ENCODE assay signal across 23 mouse cellular contexts in genomic region chr6:80094909-80095308, GRCm38 (mm10).
DNase-seq lines count a peak whose midpoint lies in the region; ATAC-seq and TF ChIP-seq lines count a peak whose summit lies in the region.
"Had no signal": no experiment of that assay in that cellular context is flagged by ENCODE, and none has a peak within 500 bp of the region (broad histone marks: within the 10 kb centered on the region; RNA-seq: fewer than 3 reads in every experiment).

No protein-coding gene starts in this region.

- H3K27me3 ChIP-seq in midbrain, postnatal 0 days (ENCODE audit: insufficient read depth, low read length): no peaks in the 10 kb centered on the region
- no peaks in the 10 kb centered on the region for H3K27me3 ChIP-seq in midbrain, embryonic 13.5 days
- H3K27me3 ChIP-seq: CH12.LX; forebrain, embryonic 15.5 days; heart, embryonic 12.5 days; heart, embryonic 15.5 days; Patski had no signal

- WGBS in midbrain, postnatal 0 days: 79% methylated on average over 4 of the region's 4 CpGs
- WGBS in midbrain, embryonic 13.5 days: 80% methylated on average over 4 of the region's 4 CpGs

- no peaks in the 10 kb centered on the region for H3K9me3 ChIP-seq in midbrain, postnatal 0 days (ENCODE audit: low read length)
- no peaks in the 10 kb centered on the region for H3K9me3 ChIP-seq in midbrain, embryonic 13.5 days
- H3K9me3 ChIP-seq: forebrain, embryonic 10.5 days; forebrain, embryonic 15.5 days; heart, embryonic 12.5 days; heart, embryonic 15.5 days had no signal

- no peaks in the 10 kb centered on the region for H3K36me3 ChIP-seq in midbrain, postnatal 0 days (ENCODE audit: insufficient read depth, low read length)
- no peaks in the 10 kb centered on the region for H3K36me3 ChIP-seq in midbrain, embryonic 13.5 days
- H3K36me3 ChIP-seq: forebrain, embryonic 10.5 days; forebrain, embryonic 15.5 days; G1E; heart, embryonic 12.5 days; heart, embryonic 15.5 days had no signal

- H3K27ac ChIP-seq in midbrain, postnatal 0 days (ENCODE audit: low read depth, low read length): no peak overlapping the region
- no peak overlapping the region for H3K27ac ChIP-seq in midbrain, embryonic 13.5 days
- H3K27ac ChIP-seq: forebrain, embryonic 10.5 days; forebrain, embryonic 15.5 days; gastrocnemius, adult 2 months; heart, embryonic 15.5 days had no signal

- intact Hi-C loops in heart, postnatal 25 days (cut with DNase I): no loop called here

- H3K4me2 ChIP-seq in midbrain, postnatal 0 days (ENCODE audit: low read depth, low read length, poor library complexity, severe bottlenecking): no peak overlapping the region
- no peak overlapping the region for H3K4me2 ChIP-seq in midbrain, embryonic 13.5 days (replicated peaks)
- H3K4me2 ChIP-seq: forebrain, embryonic 15.5 days; heart, embryonic 12.5 days; heart, embryonic 15.5 days had no signal

- ATAC-seq in midbrain, postnatal 0 days (ENCODE audit: low FRiP score): no peak
- no peak for ATAC-seq in midbrain, embryonic 13.5 days
- ATAC-seq: forebrain, embryonic 15.5 days; intestine, postnatal 0 days; Patski had no signal

- no peak for TF ChIP-seq CTCF in midbrain, postnatal 0 days (IDR thresholded peaks at IDR 0.05)

- no peak overlapping the region for H3K4me3 ChIP-seq in midbrain, postnatal 0 days (ENCODE audit: low read depth, low read length)
- no peak overlapping the region for H3K4me3 ChIP-seq in midbrain, embryonic 13.5 days (replicated peaks)
- H3K4me3 ChIP-seq: forebrain, embryonic 10.5 days; forebrain, embryonic 15.5 days; gastrocnemius, adult 2 months; heart, embryonic 12.5 days; heart, embryonic 15.5 days had no signal

- H3K4me1 ChIP-seq in midbrain, postnatal 0 days (ENCODE audit: insufficient read depth, low read length): no peaks in the 10 kb centered on the region
- no peaks in the 10 kb centered on the region for H3K4me1 ChIP-seq in midbrain, embryonic 13.5 days (replicated peaks)
- H3K4me1 ChIP-seq: forebrain, embryonic 10.5 days; forebrain, embryonic 15.5 days; heart, embryonic 12.5 days; heart, embryonic 15.5 days had no signal

- H3K9ac ChIP-seq in midbrain, postnatal 0 days (replicated peaks; ENCODE audit: low read length, poor library complexity, severe bottlenecking): no peak overlapping the region
- H3K9ac ChIP-seq in midbrain, embryonic 13.5 days (replicated peaks): no peak overlapping the region
- H3K9ac ChIP-seq: forebrain, embryonic 15.5 days; heart, embryonic 12.5 days; heart, embryonic 15.5 days had no signal

- peak; percentile 3 to 8 for DNase-seq in cerebellum, postnatal 14 days
- no peak for DNase-seq in cerebellum, adult 18-20 months
- peak; percentile 81 for DNase-seq in heart, adult 11 months
- no peak for DNase-seq in heart, postnatal 25 days (ENCODE audit: low spot score)
- DNase-seq in midbrain, postnatal 0 days (ENCODE audit: low spot score): peak; percentile 9
- DNase-seq: B cell, adult 2 months; cerebellum, adult 2 months; cerebellum, adult 9-11 months; gastrocnemius, adult 2 months; gastrocnemius, postnatal 14 days; heart, adult 18-20 months; heart, postnatal 10 days; heart, postnatal 4 days; kidney, adult 2 months had no signal

Comparison
In these comparisons a context has a peak if more than half of its experiments do, and no peak if none do; other contexts are left out.
1. DNase-seq: peak in cerebellum, postnatal 14 days (2 of 2), heart, adult 11 months (single experiment) and midbrain, postnatal 0 days (single experiment); none in cerebellum, adult 18-20 months (0 of 2) and heart, postnatal 25 days (single experiment).